Mouse (Mus musculus) liver, embryonic 13.5 days (tissue): ENCODE measurements at regions not wholly inside any gene's neighbourhood (a gene's known extent, or its start where the extent isn't known, plus 50 kb on each side); places are given as distances from the start of the nearest gene placed in this dataset.

Experiments used
- ATAC-seq: fragments of 200-750 bp; cut with Nextera tagmentation; 2 replicates; pipeline ENCODE4 v1.8.0; 2017; ENCODE audit warnings: low read depth, mild to moderate bottlenecking, moderate number of reproducible peaks, moderate library complexity
- DNase-seq: peaks from one replicate; pipeline ENCODE4 v3.0.0; 2022
- H3K27ac ChIP-seq: fragments of 300-500 bp; sonication (generic); 2 replicates; pipeline ENCODE4 v1.5.1; 2015; ENCODE audit warnings: moderate library complexity, mild to moderate bottlenecking, inconsistent platforms
- H3K27me3 ChIP-seq: fragments of 300-500 bp; sonication (generic); 2 replicates; pipeline ENCODE4 v1.6.1; 2015; ENCODE audit warnings: mild to moderate bottlenecking, inconsistent platforms
- H3K36me3 ChIP-seq: fragments of 300-500 bp; sonication (generic); 2 replicates; pipeline ENCODE4 v1.6.1; 2015; ENCODE audit warnings: mild to moderate bottlenecking, inconsistent platforms
- H3K4me1 ChIP-seq: fragments of 300-500 bp; sonication (generic); replicated peaks from 2 replicates; pipeline ENCODE4 v1.6.1; 2015; ENCODE audit warnings: inconsistent platforms
- H3K4me2 ChIP-seq: fragments of 300-500 bp; sonication (generic); 2 replicates; pipeline ENCODE4 v1.6.1; 2015; ENCODE audit warnings: inconsistent platforms, mild to moderate bottlenecking, moderate library complexity
- H3K4me3 ChIP-seq: fragments of 300-500 bp; sonication (generic); replicated peaks from 2 replicates; pipeline ENCODE4 v1.5.1; 2015; ENCODE audit warnings: mild to moderate bottlenecking, inconsistent platforms
- H3K9ac ChIP-seq: fragments of 300-500 bp; sonication (generic); 2 replicates; pipeline ENCODE4 v1.6.1; 2015; ENCODE audit warnings: mild to moderate bottlenecking, inconsistent platforms
- H3K9me3 ChIP-seq: fragments of 300-500 bp; sonication (generic); replicated peaks from 2 replicates; pipeline ENCODE4 v1.6.1; 2016; ENCODE audit warnings: inconsistent platforms
- WGBS: fragments of 180-500 bp; shearing (Covaris S2); methylation state at CpG from one replicate; pipeline ENCODE4 v1.1.7; 2015; ENCODE audit not compliant: insufficient replicate concordance; 5-methylcytosine and 5-hydroxymethylcytosine counted together

DNA sequence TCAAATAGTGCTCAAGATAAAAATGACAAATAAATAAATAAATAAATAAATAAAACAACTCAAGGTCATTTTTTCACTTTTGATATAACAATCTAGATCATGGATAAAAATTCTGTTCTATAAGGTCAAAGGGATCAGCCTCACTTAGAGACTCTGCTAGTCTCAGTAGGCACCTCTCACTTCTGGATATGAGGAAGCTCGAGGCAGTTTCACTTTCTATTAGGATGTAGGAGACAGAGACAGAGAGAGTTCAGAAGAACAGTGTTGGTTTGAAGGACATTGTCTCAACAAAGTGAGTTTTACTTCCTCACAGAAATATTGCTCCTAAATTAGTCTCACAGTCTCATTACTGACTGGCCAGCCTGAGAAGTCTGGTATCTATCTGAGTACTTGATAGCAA lies 458.9 kb downstream of the Trib2 start:
- H3K36me3 ChIP-seq: no peaks in the 10 kb centered on the region
- 40% methylated on average over 1 of the region's 1 CpGs for WGBS
- no peaks in the 10 kb centered on the region for H3K27me3 ChIP-seq

DNA sequence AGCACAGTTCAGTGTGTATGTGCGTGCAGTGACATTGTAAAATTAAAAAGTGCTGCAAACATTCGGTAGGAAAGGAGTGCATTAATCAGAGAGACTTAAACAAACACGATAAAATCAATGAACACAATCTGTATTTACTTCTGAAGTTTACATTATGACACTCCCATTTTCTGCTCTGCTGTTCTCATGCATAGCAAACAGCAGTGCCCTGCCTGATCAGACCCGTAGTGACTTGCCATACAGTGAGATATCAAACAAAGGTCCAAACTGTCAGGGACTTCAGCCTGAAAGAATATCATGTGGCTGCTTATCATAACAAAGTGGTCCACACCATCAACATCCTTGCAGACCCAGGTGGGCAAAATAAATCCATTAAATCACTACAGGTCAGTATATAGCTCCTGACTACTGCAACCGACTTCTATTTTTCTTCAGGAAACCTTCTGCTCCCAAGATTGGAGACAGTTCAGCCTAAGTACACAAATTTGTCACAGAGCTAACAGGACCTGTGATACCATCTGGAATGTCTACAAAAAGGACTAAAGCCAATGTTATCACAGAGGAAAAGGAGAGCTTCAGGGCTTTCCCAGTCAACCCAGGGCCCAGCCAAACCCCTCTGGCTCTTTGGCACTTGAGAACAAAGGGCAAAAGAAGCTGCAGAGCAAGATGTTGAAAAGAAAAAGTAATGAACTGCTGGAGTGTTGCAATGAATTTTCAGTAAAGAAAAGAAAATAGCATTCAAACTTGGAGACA lies 495.8 kb downstream of the Trib2 start:
- ATAC-seq: no peak

More for the DNA sequence above, 458.9 kb downstream of the Trib2 start:
- no peak overlapping the region for H3K4me2 ChIP-seq
- H3K9ac ChIP-seq: no peak overlapping the region
- ATAC-seq (no peak), DNase-seq (no peak)
- no peak overlapping the region for H3K4me3 ChIP-seq
- H3K27ac ChIP-seq: no peak overlapping the region
- H3K4me1 ChIP-seq: no peaks in the 10 kb centered on the region
- H3K9me3 ChIP-seq: no peaks in the 10 kb centered on the region

DNA sequence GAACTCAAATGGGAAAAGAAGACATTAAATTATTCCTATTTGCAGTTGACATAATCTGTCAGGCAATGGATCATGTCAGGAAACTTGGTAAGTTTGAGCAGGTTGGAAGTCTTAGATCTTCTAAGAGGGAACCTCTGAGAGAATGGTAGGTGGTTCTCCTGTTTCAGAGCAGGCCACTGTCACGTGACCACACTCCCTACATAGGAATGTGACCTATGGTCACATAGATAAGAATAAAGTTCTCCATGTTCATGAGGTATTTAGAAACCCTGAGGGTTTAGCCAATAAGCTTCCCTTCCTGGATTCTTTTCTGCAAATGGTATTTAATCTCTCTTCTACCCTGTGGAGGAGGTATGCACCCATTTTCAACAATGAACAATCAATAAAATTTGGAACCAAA lies 497.1 kb downstream of the Trib2 start:
- Histone ChIP-seq H3K4me2 (no peak overlapping the region), H3K9ac (no peak overlapping the region), H3K27me3 (no peaks in the 10 kb centered on the region), H3K9me3 (no peaks in the 10 kb centered on the region), H3K36me3 (no peaks in the 10 kb centered on the region), H3K27ac (no peak overlapping the region), H3K4me1 (no peaks in the 10 kb centered on the region), H3K4me3 (no peak overlapping the region)
- WGBS: 20% methylated on average over 1 of the region's 1 CpGs
- DNase-seq (no peak), ATAC-seq (no peak)

More for the DNA sequence above, 495.8 kb downstream of the Trib2 start:
- Histone ChIP-seq H3K4me1 (no peaks in the 10 kb centered on the region), H3K9ac (no peak overlapping the region), H3K9me3 (no peaks in the 10 kb centered on the region), H3K36me3 (no peaks in the 10 kb centered on the region), H3K27me3 (no peaks in the 10 kb centered on the region), H3K4me3 (no peak overlapping the region), H3K4me2 (no peak overlapping the region), H3K27ac (no peak overlapping the region)
- WGBS: 48% methylated on average over 5 of the region's 5 CpGs
- no peak for DNase-seq

DNA sequence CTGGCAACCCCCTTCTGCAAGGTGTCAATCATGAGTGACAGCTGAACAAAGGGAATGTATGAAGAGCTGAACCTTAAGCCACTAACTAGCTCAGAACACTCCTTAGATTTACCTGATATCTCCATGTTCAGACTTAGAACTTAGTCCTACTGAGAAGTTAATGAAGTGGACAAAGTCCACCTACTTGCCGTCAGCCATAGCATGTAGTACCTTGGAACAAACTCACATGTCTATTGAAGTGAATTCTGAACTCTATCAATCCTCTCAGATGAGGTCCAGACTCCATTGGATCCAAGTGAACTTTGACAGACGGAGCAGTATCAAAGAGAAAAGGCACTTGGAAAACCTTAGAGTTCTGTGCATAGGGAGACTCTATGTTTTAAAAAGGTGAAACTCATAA lies 521.8 kb downstream of the Trib2 start:
- Histone ChIP-seq H3K27ac (no peak overlapping the region), H3K4me2 (no peak overlapping the region), H3K27me3 (no peaks in the 10 kb centered on the region), H3K4me3 (no peak overlapping the region), H3K9me3 (no peaks in the 10 kb centered on the region), H3K4me1 (no peaks in the 10 kb centered on the region), H3K36me3 (no peaks in the 10 kb centered on the region), H3K9ac (no peak overlapping the region)
- DNase-seq: no peak
- 50% methylated on average over 2 of the region's 2 CpGs for WGBS
- ATAC-seq: no peak

DNA sequence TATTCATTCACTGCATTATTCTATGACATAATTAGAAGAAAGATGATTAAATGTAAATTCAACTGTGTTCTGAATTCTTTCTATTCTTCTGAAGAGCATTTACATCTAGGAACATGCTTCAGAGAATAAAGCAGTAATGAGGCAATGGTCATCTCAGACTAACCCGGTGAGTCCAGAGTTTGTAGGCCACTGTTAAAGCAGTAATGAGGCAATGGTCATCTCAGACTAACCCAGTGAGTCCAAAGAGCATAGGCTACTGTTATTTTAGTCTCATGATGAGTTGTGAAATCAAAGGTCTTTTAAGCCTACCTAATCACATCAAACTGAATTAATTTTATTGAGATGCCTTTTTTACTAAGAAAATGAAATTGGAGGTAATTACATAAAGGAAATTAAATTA lies 554.6 kb downstream of the Trib2 start:
- Histone ChIP-seq H3K4me1 (no peaks in the 10 kb centered on the region), H3K27ac (no peak overlapping the region), H3K4me3 (no peak overlapping the region), H3K36me3 (no peaks in the 10 kb centered on the region), H3K4me2 (no peak overlapping the region), H3K9ac (no peak overlapping the region), H3K27me3 (no peaks in the 10 kb centered on the region), H3K9me3 (no peaks in the 10 kb centered on the region)
- WGBS: 58% methylated on average over 1 of the region's 1 CpGs
- ATAC-seq: no peak
- DNase-seq: no peak

DNA sequence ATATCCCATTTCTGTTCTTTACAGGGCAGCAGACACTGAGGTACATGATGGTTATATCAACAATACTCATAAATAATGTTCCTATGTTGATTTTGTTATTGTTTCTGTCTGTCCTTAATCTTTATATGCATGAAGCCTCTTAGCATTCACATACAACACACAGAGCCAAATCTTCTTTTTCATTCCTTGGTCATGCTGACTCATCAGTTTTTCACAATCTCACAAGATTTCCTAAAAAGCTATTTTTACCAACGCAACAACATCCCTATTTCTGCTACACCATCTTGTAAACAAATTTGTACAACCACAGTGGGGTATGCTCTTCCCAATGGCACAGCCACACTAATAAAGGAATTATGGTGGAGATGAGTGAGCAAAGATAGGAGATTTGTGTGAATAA lies 555.1 kb downstream of the Trib2 start:
- no peak for DNase-seq
- no peak overlapping the region for H3K27ac ChIP-seq
- no peak overlapping the region for H3K4me3 ChIP-seq
- 55% methylated on average over 1 of the region's 1 CpGs for WGBS
- no peaks in the 10 kb centered on the region for H3K4me1 ChIP-seq
- H3K4me2 ChIP-seq: no peak overlapping the region
- H3K9ac ChIP-seq: no peak overlapping the region
- H3K36me3 ChIP-seq: no peaks in the 10 kb centered on the region
- no peaks in the 10 kb centered on the region for H3K27me3 ChIP-seq
- H3K9me3 ChIP-seq: no peaks in the 10 kb centered on the region
- no peak for ATAC-seq

DNA sequence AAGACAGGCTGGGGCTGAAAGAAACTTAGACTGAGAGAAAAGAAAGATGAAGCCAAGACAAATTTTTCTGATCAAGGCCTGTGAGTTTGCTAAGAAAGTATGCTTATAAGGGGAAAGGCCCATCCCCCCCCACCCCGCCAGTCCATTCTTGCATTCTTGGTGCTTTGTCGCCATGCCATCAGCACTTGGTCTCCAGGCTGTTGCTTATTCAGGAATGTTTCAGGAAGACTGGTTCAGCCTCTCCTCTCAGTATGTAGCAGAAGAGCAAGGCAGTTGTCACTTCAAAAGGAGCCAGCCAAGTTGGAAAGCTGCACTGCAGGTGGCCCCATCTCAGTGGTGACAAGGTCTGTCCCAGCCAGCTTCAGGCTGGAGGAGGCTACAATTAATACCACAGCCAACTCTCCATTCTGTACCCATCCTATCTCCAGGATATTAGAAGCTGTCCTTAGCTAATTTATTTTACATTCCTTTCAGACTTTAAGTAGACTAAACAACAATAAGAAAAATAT lies 555.8 kb downstream of the Trib2 start:
- 71% methylated on average over 2 of the region's 2 CpGs for WGBS
- ATAC-seq (no peak), DNase-seq (no peak)
- H3K27ac ChIP-seq: no peak overlapping the region
- no peaks in the 10 kb centered on the region for H3K27me3 ChIP-seq
- H3K4me1 ChIP-seq: no peaks in the 10 kb centered on the region
- no peak overlapping the region for H3K4me2 ChIP-seq
- H3K4me3 ChIP-seq: no peak overlapping the region
- H3K36me3 ChIP-seq: no peaks in the 10 kb centered on the region
- no peaks in the 10 kb centered on the region for H3K9me3 ChIP-seq
- H3K9ac ChIP-seq: no peak overlapping the region

DNA sequence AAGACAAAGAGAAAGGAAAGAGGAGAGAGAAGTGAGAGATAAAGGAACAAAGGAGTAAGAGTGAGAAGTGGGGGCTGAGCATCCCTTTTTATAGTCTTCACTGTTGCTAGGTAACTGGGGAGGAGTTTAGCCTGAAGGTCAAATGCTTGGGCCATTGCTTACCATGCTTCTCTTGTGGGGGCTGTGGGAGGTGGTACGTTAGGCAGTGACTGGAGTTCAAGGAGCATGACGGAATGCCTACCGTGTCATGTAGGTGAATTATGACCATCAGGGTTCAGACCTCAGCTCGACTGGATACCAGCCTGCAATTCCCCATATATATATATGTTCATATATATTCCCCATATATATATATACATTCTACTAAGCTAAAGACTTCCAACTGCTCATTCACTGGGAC lies 571.8 kb downstream of the Trib2 start:
- no peak for DNase-seq
- Histone ChIP-seq H3K36me3 (no peaks in the 10 kb centered on the region), H3K9ac (no peak overlapping the region), H3K9me3 (no peaks in the 10 kb centered on the region), H3K27ac (no peak overlapping the region), H3K4me3 (no peak overlapping the region), H3K27me3 (no peaks in the 10 kb centered on the region), H3K4me1 (no peaks in the 10 kb centered on the region), H3K4me2 (no peak overlapping the region)
- ATAC-seq: no peak
- 60% methylated on average over 4 of the region's 4 CpGs for WGBS

DNA sequence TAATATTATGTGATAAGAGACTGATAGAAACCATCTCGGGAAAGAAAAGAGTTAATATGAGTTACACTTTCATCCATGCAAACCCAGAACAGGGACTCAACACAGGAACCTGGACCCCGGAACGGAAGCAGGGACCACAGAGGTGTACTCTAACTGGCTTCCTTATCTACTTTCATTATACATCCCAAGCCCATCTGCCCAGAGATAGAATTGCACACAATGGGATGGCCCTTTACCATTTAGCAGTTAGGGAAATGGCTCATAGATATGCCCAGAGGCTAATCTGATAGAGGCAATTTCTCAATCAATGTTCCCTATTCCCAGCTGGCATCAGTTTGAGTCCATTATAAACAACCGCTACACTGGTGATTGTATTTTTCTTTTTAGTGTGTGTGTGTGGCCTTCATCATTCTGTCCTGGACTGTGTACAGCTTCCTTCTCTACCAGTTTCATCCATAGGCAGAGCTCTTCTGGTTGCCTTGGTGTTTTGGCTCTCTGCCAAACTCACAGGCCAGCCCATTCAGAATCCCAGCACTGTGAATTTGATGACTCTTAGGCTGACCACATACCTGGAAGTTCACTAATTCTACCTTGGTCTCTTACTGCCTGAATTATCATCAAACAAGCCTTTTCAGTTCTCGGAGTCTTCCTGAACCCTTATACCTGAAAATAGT lies 594.1 kb downstream of the Trib2 start:
- Histone ChIP-seq H3K9me3 (no peaks in the 10 kb centered on the region), H3K4me2 (no peak overlapping the region), H3K4me3 (no peak overlapping the region), H3K9ac (no peak overlapping the region), H3K27me3 (no peaks in the 10 kb centered on the region), H3K36me3 (no peaks in the 10 kb centered on the region), H3K27ac (no peak overlapping the region), H3K4me1 (no peaks in the 10 kb centered on the region)
- no peak for DNase-seq
- no peak for ATAC-seq
- 71% methylated on average over 5 of the region's 5 CpGs for WGBS

DNA sequence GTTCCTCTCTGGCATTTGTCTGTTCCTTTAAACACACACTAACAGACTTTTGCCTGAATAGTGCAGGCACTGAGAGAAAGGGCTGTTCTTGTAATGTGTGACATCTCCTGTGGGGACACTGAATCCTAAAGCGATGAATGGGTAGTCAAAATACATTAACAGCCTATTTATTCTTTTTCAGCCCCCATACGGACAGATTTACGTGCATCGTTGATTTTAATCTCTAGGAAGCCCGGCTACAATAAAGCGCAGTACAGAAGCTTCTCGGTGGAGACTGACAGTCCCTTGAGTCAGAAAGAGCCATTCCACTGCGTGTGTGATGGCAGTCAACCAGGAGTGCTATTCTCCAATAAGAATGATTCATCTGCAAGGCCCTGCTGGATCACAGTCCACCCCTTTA lies 598.2 kb downstream of the Trib2 start:
- no peaks in the 10 kb centered on the region for H3K27me3 ChIP-seq
- H3K36me3 ChIP-seq: no peaks in the 10 kb centered on the region
- H3K4me2 ChIP-seq: no peak overlapping the region
- no peaks in the 10 kb centered on the region for H3K9me3 ChIP-seq
- no peak overlapping the region for H3K4me3 ChIP-seq
- H3K4me1 ChIP-seq: no peaks in the 10 kb centered on the region
- 76% methylated on average over 8 of the region's 8 CpGs for WGBS
- no peak overlapping the region for H3K27ac ChIP-seq
- ATAC-seq (no peak), DNase-seq (no peak)
- H3K9ac ChIP-seq: no peak overlapping the region

DNA sequence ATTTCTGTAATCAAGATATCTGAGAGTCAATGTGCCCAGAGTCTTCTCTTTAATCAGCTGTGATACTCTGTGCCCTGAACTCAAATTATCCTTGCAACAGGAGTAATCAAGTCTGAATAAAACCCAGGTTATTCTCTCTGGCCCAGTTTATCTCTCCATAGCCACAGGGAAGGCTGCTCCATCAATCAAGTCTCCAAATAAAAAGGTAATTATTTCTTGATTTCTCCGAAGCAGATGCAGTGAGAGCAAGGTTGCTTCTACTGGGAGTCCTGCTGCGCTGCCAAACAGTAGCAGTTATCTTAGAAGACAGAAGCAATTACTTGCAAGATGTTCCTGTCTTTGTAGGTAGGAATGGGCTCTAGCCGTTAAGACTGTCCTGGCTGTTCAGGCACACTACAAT lies 600.5 kb downstream of the Trib2 start:
- Histone ChIP-seq H3K27ac (no peak overlapping the region), H3K9me3 (no peaks in the 10 kb centered on the region), H3K4me2 (no peak overlapping the region), H3K4me1 (no peaks in the 10 kb centered on the region), H3K27me3 (no peaks in the 10 kb centered on the region), H3K4me3 (no peak overlapping the region), H3K9ac (no peak overlapping the region), H3K36me3 (no peaks in the 10 kb centered on the region)
- ATAC-seq (no peak), DNase-seq (no peak)
- 64% methylated on average over 3 of the region's 3 CpGs for WGBS
